Mouse (Mus musculus) right cerebral cortex, adult 18-20 months (tissue): ENCODE measurements at regions not wholly inside any gene's neighbourhood (a gene's known extent, or its start where the extent isn't known, plus 50 kb on each side); places are given as distances from the start of the nearest gene placed in this dataset.

Source experiments
- DNase-seq: peaks from one replicate; pipeline ENCODE4 v3.0.0; 2022; ENCODE audit warnings: mixed read lengths

DNA sequence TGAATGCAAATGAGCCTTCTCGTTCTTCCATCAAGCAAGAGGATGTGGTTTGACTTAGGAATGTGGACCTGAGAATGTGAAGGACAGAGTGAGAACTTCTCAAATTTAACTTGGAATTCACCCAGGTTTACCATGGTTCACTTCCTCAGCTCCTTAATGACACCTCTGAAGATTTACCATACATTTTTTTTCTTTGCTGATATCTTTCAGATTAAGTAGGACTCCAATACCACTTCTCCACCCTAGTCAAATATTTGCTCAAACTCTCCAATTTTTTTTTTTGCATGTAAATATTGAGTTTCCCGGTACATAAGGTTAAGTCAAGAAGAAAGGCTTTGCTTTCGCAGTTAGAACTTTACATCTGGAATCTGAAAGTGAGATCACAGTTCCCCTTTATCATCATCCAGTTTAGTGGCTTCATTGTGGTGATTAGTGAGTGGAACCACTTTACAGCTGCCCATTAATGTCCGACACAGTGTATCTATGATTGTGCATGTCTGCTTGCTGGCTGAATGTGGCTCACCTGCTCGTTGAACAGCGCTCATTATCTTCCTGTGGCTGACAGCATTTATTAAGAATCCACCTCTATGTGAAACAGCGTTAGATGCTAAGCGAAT lies 446.0 kb upstream of the Adam34 start:
- no peak for DNase-seq

DNA sequence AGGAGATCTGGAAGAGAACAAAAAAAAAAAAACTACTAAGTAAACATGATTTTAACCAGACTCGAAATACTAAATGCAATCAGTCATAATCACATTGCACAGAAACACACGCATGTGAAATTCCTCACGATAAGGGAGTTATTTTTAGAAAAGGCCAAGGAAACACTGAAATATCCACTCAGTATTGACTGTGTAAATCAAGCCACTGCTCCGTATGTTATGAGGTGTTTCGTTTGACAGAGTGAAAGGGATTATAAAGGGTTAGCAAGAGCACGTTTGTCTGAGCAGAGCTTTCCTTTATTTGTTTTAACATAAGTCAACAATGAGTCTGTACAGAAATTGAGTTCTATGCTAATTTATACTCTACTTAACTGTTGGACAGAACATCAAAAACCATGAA lies 455.3 kb upstream of the Adam34 start:
- no peak for DNase-seq

DNA sequence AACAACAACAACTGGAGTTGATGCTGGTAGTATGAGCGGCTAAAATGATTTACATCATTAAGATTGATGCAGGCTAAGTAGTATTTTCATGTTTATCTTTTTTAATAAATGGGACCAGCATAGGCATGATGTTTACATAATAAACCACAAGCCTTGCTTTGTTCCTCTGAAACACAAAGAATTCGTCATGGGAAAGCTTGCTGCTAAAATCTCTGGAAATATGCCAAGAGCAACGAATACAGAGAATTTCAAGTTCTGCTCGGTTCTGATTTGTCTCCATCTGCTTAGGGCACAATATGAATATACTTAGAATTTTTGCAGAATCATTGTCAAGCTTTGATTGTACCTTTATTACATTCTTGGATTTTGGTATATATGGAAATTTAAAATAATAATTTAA lies 467.2 kb upstream of the Adam34 start:
- no peak for DNase-seq

DNA sequence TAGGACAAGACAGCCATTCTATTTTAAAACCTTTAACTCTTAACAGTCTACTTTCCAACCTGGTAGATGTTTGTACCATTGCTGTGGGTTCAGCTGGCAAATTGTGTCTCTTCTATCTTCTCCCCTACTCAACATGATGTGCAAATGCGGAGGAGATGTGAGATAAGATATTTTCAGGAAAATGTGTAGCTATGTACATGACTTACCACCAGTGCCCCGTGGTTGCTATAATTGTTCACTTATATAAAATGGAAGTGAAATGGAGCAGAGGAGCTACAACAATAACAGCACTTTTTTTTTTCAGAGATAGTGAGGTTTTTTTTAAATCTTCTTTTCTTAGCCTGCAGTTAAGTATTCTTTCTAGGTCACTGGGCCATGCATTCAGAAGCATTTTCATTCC lies 492.4 kb upstream of the Adam34 start:
- peak; percentile 34 for DNase-seq

DNA sequence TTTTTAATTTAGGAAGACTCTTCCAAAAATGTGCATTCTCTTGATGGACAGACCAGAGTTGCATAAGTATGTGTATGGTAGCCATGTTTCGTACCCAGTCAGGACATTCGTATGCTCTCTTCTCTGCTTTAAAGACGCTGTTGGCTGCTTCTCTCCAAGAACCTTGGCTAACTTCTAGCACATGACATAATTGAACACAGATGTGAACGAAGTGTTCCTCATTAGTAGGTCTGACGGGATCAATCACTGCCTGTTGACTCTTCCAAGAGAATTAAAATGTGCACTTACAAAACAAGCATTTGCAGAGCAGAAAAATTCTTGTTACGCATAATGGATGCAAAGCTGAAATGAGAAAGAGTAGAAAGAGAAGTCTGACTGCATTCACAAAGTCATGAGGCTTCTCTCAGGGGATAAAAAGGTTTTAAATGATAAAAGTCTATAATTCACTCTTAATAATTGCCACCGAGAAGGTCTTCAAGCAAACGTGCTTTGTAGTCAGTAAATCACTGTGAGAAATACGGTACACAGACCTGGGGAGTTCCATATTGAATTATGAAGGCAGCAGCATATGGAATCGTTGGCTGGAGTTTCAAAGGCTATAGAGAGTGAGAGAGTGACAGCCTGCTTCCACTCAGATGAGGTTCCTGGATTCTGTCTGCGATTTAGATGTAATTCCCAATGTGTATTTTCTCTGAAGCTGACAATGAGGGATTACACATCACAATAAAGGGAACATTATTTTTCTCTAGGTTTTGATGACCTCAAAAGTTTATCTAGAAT lies 496.7 kb upstream of the Adam34 start:
- no peak for DNase-seq

DNA sequence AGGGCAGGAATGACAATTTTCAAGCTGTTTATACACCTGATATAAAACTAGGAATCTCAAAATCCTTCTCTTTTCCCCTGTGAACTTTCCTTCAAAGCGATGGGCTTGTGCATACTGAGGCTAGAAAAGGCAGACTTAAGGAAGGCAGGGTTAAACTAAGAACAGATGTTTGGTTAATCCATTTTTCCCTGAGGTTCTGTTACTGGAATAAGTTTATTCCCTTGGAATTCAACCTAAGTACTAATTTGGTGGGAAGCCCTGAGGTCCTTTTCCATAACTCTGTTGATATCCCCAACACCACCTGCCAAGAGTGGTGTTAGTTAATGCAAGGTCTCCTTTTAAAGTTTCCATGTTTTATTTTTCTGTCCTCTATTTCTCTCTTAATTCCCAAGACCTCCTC lies 512.5 kb upstream of the Adam34 start:
- no peak for DNase-seq

DNA sequence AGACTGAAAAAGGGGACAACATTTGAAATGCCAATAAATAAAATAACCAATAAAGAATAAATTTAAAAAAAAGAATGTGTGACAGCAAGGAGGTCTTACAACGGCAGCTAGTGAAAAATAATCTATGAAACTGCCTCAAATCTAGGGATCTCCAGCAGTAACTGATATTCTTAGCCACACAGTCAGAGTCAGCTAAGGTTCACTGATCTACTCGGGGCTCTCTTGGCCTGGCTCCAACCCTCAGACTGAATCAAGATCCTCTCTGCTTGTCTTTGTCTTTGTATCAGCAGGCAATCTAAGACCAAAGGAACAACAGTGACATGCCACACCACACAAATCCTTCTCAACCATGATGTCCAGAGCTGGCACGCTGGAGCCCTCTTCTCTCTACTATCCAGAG lies 542.5 kb upstream of the Adam34 start:
- no peak for DNase-seq

DNA sequence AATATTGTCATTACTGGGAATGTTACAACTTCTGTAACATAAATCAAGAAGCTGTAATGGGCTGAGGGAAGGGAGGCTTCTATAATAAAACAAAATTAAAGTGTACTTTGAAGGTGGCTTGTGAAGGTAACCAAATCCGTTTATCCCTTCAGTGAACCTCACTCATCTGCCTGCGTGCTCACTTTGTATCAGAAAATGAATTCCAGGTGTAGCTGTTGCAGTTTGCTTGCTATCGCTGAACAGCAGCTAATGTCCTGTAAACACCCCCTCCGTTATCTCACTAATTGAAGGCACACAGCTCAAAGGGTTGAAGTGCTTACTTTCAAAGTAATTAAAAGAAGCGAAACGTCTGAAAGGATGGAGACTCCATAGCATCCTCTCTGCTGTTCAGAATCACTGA lies 547.2 kb upstream of the Adam34 start:
- DNase-seq = no peak

DNA sequence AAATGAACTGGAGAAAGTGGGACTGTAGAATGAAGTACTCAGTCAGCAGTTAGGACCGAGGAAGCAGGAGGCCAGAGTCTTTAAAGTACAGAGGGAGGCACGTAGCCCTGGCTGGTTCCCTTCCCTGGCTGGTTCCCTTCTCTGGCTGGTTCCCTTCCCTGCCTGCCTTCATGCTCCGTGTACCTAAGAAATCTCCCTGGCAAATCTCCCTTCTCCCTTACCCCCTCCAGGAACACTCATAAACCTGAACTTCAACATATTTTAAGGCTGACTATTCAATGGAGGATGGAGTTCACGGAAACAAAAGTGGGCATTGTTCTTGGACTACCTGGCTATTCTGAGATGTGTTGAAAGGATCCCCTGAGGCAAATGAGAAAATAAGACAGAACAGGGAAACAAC lies 551.2 kb upstream of the Adam34 start:
- DNase-seq = no peak

DNA sequence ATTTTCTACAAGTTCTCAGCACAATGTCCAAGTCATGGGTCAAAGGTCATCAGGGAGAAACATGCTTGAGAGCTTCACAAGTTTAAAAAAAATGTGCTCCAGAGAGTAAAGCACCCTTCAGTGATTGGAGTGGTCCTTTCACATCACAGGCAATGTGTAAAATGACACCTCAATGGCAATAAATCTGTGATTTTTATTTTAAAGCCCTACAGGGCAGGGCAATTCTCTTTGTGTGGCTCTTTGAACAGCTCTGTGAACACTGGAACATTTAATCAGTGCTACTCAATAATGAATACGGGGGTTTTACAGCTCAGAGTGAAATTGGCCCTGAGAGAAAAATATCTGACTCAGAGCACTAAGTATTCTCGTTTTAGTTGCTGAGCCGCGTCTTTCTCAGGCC lies 563.5 kb upstream of the Adam34 start:
- DNase-seq = no peak

DNA sequence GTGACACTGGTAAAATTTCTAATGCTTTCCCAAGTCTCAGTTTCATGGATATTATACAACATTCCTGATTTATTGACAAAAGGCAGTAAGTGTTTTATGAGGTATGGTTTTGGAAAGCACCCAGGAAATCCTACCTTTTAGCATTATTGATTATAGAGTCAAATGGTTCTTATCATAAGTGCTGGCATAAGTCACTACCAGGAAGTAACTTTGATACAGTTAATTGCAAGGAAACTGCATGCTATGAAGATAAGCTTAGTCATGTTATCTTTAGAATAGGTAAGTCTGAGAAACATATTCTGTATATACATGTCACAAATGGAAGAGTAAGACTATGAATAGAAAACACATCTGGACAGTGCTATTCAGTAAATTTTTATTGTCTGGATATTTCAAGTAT lies 608.4 kb upstream of the Adam34 start:
- no peak for DNase-seq

DNA sequence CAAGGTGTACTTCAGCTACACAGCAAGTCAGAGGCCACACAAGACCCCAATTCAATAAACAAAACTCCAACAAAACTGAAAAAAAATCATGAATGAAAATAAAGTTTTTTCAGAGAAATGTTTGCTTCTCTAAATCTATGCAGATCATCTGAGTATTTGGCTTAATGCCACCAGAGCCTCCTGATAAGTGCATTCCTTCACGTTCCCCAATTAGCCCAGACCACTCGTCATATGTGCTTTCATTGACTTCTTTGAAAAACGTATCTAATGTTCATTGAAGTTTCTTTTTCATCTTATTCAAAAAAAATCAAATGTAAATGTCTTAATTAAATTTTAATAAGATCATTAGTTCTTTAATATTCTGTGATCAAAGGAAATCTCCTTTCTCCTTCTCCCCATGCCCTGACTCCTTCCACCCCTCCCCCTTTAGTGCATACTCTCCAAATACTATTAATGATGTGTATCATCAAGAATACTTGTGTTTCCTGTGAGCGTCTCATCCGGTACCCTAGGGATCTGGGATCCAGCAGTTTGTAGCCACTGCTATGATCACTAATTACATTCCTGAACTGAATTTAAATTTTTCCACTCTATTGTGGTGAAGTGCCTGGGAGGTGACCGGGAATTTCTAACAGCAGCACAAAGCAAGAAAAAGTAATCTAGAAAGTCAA lies 600.8 kb upstream of the Fat1 start:
- DNase-seq = no peak

DNA sequence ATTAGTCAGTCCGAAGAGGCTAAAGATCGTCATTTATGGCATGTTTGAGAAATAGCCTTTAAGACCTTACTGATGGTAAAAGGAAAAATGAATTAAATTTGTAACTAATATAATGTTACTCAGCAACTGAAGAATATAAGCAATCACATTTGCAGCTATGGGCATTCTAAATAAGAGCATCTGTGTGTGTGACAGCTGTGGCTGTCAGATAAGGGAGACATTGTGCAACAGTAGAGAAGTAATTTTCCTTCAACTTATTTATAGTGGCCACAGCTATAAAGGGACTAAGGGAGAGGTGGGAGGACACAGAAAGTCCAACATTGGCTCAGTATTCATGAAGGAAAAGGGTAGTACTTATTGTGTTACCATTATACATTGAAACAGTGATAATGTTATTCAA lies 591.8 kb upstream of the Fat1 start:
- DNase-seq = no peak

DNA sequence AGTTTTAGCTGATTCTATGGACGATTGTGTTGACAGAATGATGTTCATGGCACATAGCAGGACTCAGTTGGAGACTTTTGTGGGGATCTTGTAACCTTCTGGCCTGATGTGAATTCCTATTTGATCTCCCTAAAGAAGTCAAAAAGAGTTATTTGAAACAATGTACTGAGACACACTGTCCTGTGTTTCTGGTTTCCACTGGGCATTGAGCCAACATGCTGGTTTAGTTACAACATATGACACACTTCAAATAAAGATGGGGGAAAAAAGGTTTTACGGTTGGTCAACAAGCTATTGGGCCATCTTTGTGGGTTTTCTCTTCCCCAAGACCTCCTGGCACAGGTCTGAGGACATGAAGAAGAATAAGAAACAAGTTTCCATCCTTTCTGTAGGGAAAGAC lies 591.3 kb upstream of the Fat1 start:
- no peak for DNase-seq

DNA sequence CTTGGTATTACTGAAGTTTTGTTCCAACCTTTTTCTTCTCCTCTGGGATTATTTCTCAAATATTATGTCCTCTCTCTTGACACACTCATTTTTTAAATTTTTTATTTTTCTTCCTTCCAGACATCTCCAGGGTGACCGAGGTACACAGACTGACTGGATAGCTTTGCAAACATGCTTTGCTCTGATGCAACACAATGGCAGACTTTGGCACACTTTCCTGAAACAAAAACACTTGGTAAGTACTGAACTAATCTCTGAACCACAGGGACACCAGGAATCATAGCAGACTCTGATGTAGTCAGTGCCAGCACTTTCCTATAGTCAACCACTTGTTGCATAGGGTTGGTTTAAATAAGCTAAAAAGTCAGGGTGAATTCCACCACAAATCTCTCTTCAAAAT lies 587.8 kb upstream of the Fat1 start:
- DNase-seq = no peak

DNA sequence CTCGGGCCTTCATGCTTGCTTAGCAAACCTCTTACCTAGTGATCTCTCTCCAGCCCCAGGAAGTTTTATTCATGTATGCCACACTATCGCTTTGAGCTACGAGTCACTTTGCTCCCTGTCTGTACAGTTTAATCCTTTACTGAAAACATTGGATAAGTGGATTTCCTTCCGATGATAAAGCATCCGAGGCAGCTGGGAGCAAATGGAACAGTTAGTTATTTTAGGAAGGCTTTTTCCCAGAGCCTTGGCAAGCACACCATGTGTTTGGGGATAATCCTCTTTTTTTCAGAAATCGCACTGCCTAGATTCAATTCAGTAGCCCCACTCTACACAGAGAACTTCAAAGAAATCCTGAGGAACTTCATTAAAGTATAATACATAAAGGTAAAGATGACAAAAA lies 561.3 kb upstream of the Fat1 start:
- DNase-seq = peak; percentile 5

DNA sequence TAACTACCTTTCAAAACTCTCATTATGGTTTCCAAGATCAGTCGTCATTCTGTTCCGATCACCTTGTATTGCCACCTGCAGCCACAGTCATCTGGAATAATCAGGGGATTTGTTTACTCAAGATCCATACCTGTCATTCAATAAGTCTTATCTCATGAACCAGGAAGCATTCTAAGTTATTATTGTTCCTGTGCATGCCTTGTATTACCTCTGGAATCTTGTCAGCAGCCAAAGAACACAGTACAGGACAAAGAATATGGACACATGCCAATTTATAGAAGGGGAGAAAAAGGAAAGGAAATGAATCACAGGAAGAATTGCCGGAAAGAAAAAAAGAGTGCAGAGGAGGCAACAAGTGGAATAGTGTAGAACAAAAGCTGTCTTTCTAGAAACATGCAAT lies 557.5 kb upstream of the Fat1 start:
- no peak for DNase-seq

DNA sequence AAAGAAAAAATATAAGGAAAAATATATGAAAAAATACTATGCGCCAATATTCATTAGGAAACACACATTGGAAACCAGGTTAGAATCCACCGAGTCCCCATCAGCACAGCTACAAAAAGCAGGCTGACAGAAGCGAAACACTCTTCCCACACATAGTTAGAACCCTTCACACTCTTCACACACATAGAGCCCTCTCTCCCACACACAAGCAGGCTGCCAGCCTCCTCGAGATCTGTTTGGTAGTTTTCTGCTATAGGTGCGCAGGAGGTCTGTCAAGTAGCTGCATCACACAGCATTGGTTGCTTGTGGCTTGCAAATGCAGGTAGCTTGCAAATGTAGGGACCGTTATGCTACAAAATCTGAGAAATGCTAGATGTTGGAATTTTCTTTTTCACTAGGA lies 526.8 kb upstream of the Fat1 start:
- peak; percentile 48 for DNase-seq

DNA sequence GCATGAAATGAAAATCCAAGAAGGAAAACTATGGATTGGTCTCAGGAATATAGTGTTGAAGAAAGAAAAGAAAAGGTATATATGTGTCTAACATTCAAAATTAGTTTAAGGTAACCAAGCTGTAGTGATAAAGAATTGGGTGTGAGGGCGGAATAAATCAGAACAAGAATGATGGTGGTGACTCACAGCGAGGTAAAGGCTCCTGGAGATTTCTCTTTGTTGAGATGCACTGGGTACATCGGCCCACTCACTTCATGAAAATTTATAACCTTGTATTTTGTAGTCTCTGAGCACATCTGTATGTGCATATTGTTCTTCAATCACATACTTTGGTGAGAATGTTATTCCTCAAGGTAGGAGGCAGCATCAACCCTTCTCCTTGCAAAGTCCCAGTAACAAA lies 525.0 kb upstream of the Fat1 start:
- DNase-seq = peak; percentile 18

DNA sequence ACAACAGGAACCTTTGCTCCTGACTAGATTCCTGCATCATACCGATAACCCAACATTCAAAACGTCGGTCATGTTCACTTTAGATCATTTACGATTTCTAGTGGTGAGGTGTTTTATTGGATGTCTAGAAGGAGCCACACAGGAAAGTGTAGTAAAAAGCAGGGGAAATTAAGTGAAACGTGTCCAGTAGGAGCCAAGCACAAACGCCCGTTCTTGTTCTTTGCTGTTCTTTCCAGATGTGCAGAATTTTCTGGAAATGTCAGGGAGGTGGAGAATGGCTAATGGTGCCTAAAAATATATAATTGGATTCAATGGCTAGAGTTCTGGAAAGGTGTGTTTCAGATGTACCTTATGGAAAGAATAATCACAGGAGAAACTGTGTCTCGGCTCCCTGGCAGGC lies 517.2 kb upstream of the Fat1 start:
- DNase-seq = no peak

DNA sequence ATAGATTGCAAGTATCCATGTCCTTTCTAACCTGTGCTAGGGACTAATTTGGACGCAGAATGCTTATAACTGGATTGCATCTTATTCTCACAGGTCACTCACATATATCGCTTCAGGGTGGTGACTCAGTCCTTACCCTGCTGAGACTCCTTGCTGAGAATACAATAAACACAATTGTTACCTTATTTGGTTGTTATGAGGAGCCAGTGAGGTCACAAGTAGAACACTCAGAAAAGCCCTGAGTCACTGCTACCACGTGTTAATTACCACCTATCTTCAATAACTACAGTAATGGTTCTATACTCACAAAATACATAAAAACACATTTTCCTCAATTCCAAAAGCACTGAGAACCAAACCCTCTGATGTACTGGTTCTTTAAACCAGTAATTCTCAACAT lies 479.8 kb upstream of the Fat1 start:
- DNase-seq = no peak

DNA sequence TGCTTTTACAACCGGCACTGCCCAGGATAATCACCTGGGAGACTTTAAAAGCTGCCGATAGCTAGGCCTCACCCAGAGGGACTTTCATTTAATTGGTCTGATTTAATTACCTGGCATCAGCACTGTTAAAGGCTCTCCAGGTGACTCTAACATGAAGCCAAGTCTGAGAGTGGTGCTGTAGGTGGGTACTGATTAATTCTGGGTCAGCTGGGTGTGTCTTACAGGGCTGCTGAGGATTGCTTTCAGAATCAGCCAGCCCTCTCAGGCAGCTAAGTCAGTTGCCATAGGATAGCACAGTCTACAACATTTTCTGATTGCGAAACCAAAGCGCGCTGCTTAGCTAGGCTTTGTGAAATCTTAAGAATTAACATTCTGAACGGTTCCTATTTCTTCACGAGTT lies 478.9 kb upstream of the Fat1 start:
- DNase-seq = no peak

DNA sequence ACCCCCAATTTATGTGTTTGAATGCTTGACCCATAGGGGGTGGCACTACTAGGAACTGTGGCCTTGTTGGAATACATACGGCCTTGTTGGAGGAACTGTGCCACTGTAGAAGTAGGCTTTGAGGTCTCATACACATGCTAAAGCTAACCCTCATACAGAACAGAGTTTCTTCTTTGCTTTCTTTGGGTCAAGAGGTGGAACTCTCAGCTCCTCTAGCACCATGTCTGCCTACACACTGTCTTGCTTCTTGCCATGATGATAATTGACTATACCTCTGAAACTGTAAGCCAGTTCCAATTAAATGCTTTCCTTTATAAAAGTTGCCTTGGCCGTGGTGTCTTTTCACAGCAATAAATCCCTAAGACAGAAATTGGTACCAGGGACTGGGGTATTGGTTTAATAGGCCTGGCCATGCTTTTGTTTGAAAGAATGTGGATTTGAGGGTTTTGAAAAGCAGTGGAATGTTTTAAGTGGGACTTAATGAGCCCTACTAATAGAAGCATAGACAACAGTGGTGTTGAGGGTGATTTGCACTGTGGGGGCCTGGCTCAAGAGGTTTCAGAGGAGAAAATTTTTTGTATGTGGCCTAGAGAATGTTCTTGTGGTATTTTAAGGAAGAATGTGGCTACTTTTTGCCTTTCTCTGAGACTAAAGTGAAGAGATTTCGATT lies 468.7 kb upstream of the Fat1 start:
- no peak for DNase-seq

DNA sequence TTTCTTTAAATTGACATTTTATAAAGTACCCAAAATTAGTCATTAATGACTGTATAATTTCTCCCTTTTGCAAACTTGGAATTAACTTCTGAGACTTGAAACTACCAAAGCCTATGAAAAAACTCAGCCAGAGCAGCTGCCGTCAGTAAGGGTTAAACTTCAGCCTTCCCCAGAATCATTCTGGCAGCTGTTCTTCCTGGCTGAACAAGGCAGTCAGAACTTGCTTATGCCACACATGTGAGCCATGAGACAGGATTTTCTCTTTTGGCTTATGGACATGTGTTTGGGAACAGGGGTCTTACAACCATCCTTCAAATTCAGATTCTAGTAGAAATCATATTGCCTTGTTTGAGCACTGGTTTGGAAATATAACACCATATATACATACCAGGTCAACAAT lies 422.4 kb upstream of the Fat1 start:
- no peak for DNase-seq
